Mouse (Mus musculus) small intestine, adult 2 months (tissue): ENCODE measurements around the gene Prkag2.

Experiments
- CTCF ChIP-seq: fragments of 200-500 bp; IDR thresholded peaks from 2 replicates; pipeline ENCODE4 v1.5.1; 2012; ENCODE audit warnings: low read depth, mild to moderate bottlenecking, control low read depth, inconsistent platforms, low read length, moderate library complexity, mixed read lengths; ENCODE audit not compliant: insufficient replicate concordance, insufficient read length; ENCODE audit errors: extremely low read depth
- POLR2A ChIP-seq: fragments of 200-500 bp; IDR thresholded peaks from 2 replicates; pipeline ENCODE4 v1.6.1; 2012; ENCODE audit warnings: low read depth, mild to moderate bottlenecking, control low read depth, inconsistent platforms, low read length, moderate library complexity

GRCm38 (mm10) chr5:24913656-24914055, 186.8 kb downstream of the Prkag2 start:
- no peak for TF ChIP-seq CTCF
- TF ChIP-seq POLR2A: no peak
